Mouse (Mus musculus): ENCODE results near the gene Far1.

Gene Far1

DNA sequence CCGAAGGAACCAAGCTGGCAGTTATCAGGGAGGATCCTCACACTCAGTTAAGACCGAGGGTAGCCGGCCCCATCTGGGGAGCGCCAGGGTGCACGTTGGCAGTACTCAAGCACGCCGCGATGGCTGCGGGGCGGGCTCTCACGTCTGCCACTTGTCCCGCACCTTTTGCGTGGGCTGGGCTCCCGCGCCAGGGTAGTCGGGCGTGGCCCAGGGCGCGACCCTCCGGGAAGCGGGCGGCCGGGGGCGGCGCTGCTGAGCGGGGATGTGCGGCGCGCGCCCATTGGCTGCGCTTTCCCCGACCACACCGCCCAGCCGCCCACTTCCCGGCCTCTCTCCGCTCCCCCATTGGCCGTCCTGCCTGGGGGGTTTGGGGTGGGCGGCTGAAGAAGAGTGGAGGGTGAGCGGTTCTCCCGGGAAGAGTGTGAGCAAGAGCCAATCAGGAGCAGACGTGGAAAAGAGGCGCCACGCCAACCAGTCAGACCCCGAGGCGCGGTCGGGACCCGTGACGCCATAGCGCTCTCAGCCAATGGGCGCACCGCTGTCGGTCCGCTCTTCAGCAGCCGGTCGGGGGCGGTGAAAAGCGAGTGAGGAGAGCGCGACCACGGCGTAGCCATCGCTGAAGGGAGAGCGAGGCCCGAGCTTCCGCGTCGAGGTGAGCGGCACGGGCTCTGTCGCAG lies at the start of gene Far1:
Far1 (plus strand) TSS at position 549 of the 677 bp plus-strand sequence.
- DNase-seq (ENCODE audit: extremely low spot score, low read depth, low spot score) = peak; percentile 83

DNA sequence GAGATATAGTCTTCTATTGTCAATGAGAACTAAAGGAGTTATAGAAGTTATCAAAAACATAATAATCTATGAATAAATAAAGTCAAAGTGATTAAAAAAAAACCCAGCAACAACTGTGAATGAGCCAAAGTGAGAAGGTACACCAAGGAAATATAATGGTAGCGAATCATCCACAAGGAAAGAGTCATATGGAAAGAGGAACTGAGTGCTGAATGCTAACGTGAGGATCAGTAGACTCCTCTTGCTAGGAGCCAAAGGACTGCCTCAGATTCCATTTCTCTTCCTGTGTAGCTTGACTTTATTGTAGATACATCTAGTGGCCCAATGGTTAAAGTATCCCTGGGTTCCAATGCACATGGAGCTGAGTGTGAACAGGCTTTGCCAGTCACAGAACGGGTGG lies 45.3 kb upstream of the Far1 start:
- no peak for DNase-seq (ENCODE audit: extremely low spot score, low read depth, low spot score)

DNA sequence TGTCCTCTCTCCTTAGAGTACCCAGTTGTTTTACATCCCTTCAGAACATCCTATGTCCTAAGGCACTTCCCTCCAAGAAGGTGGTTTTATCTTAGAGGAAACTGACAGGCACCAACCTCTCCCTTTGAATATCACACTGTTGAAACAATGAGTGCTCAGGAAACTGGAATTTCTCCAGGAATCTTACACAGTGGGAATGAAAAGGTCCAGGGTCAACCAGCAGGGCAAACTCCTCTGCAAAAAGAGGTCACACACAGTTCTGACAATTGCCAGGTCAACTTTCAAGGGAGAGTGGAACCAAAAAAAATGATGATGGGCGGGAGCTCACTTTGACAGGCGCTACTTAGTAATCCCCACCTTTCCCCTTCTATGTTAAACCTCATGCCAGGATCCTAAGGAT lies 43.0 kb upstream of the Far1 start:
- no peak for DNase-seq (ENCODE audit: extremely low spot score, low read depth, low spot score)

DNA sequence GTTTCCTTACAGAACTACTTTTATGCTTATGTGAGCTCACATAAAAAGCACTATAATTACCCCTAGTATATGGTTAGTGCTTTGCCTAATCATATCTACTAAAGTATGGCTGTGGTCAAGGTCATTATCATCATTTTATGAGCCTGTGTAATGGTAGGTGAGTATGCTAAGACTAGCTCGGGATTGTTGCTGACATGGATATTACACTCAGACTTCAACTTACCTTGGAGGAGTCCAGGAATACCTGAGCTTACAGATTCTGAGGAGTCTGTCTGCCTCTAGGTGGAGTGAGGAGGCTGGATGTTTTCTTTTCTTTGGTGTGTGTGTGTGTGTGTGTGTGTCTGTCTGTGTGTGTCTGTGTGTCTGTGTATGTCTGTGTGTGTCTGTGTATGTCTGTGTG lies 42.0 kb upstream of the Far1 start:
- DNase-seq (ENCODE audit: extremely low spot score, low read depth, low spot score) = no peak

DNA sequence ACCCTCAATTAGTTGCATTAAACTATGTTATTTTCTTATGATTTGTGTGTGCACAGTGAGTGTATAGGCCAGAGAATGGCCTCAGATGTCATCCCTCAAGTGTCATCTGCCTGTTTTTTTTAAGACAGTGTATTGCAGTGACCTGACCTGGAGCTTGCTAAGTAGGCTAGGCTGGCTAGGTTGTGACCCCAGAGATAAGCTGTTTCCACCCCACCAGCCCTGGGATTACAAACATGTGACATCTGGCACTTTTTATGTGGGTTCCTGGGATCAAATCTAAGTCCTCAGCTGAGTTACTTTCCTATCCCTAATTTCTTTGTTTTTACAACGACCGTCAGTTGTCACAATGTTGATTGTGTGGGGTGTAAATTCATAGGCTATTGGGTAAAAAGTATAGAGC lies 17.8 kb upstream of the Far1 start:
- DNase-seq (ENCODE audit: extremely low spot score, low read depth, low spot score) = no peak

DNA sequence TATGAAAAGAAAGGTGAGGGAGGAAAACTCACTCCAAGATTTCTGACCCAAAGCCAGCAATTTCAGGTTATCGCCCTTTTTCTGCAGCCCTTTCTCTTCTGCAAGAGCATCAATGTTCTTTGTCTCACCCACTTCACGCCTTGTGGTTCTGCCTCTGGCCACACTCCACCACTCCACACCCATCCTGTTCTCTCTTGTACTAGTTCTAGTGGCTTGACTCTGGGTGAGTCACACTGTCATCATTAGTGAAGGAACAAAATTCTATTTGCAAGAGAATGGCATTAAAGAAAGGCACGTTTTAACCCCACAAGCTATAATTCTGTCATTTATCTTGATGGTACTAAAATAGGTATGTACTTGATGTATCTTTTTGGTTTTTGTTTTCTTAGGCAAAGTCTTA lies 15.2 kb upstream of the Far1 start:
- no peak for DNase-seq (ENCODE audit: extremely low spot score, low read depth, low spot score)

DNA sequence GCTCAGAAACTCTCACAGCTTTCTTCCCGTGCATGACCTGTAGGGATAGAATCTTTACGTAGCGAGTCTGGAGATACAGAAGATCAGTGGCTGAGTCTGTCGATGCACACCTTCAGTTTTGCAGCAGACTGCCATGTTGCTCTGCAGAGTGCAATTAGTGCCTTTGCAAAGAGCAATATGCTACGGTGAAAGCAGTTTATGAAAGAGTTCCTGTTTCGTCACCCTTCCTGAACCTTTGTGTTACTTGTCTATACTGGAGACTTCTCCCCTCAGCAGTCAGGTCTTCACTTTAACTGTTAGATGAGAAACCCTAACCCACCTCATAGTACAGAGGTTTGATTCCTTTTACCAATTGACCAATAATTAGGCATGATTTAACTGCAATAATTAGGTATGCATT lies 13.8 kb upstream of the Far1 start:
- DNase-seq (ENCODE audit: extremely low spot score, low read depth, low spot score) = no peak

DNA sequence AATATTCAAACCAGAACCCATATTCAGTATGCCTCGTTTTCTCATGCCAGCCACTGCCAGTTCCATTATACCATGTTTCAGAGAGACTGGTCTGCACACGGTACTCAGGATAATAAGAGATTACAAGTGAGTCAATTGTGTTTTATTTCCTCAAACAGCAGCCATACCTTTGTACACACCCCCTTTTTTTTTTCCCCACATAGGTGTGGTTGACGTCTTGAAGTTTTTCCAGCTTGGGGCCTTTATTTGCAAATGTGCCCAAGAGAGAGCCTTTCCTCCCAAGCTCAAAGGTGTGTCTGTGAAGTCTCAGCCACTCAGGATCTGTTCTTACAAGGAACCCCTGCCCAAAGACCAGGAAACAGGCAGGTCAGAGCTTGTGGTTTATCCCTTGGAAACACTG lies 11.2 kb upstream of the Far1 start:
- no peak for DNase-seq (ENCODE audit: extremely low spot score, low read depth, low spot score)

DNA sequence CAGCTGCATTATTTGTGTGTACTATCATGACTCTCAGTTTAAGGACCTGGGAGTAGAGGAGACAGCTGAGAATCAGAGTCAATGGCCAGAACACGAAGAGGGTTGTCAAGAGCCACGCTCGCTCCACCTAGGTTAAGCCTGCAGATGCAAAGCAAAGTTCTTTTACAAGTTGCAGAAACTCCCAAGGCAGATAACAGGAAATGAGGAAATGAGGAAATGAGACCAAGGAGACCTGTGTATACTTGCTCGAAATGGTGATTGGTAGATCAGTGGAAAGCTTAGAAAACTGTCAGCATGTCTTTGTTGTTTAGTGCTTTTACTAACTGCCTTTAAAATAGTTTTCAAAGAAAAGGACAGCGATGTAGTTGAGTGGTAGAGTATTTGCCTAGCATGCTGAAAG lies 8.6 kb upstream of the Far1 start:
- DNase-seq (ENCODE audit: extremely low spot score, low read depth, low spot score) = no peak

DNA sequence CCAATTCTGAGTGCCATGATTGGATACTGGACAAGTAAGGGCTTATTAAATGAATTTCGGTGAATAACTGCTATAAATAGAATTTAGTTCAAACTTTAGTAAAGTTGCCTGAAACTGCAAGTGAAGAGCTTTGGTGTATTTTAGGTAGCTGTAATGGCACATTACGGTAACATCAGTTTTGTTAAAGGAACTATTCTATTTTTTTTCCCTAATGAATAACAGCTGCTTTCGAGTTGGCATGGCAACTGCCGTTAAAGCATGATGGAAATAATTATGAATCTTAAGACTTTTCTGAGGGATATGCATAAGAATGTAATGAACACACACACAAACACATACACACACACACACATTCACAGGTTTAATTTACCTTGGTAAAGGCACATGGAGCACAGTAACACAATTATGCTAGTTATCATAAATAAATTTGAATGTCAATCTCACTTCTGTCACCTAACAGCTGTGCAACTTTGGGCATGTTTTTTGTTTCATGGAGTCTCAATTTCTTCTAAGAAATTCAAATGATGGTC lies 8.1 kb upstream of the Far1 start:
- peak; percentile 20 for DNase-seq (ENCODE audit: extremely low spot score, low read depth, low spot score)

DNA sequence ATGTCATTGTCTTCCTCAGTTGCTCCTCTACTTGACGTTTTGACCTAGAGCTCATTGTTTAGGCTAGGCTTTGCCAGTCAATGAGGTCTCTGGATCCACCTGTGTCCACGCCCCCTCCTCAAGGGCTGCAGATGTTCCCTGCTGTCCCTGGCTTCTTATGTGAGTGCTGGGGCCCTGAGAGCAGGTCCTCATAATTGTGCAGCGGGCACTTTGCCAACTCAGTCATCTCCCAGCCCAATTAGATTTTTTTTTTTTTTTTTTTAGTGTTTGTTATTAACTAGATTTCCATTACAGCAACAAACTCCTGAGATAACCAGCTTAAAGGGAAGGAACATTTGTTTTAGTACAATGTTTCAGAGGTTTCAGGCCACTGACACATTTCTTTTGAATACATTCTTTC lies 5.8 kb upstream of the Far1 start:
- DNase-seq (ENCODE audit: extremely low spot score, low read depth, low spot score) = no peak

DNA sequence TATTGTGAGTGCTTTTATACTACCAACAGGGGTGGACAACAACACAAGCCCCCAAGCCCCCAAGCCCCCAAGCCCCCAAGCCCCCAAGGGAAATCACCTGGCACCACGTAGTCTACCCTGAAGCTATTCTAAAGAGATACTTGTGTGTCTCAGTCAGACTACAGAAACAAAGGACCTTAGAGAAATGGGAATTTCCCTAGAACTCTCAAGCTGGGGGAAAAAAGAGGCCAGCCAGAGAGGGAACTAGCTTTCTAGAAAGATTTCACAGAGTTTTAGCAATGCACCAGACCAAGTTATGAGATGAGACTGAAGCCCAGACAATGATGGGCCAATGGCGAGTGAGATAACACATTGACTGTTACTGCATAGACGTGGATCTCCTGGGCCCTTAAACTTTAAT lies 2.2 kb upstream of the Far1 start:
- no peak for DNase-seq (ENCODE audit: extremely low spot score, low read depth, low spot score)

DNA sequence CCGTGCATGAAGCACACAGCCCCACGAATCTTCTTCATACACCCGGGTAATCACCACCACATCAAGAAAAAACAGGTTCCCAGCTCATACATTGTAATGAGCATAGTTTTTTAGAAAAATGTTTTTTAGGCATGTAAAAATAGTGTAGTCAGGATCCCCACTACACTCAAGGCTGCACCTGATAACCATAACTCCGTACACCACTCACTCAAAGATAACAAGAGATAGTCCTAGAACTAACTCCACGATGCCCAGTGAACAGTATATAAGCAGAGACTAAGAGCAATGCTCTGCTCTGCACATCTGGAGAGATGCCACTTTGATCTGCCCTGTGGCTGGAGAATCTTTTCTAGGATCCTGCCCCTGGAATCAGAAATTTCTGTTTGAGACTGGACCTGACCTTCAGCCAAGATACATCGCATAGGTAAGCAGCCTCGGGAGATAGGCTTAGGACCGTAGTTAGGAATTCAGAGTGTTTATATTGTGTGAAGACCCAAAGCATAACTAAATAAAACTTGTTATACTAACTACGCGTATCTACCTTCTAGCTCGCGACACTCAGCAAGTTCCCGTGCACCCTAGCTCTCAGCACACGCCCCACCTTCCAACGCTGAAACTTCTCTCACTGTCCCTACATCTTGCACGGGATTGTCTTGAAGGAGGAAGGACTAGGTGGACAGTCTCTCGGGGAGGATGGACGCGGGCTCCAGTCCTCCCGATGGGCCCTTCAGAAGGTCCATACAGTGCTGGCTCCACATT lies 928 bp upstream of the Far1 start:
- no peak for DNase-seq (ENCODE audit: extremely low spot score, low read depth, low spot score)

DNA sequence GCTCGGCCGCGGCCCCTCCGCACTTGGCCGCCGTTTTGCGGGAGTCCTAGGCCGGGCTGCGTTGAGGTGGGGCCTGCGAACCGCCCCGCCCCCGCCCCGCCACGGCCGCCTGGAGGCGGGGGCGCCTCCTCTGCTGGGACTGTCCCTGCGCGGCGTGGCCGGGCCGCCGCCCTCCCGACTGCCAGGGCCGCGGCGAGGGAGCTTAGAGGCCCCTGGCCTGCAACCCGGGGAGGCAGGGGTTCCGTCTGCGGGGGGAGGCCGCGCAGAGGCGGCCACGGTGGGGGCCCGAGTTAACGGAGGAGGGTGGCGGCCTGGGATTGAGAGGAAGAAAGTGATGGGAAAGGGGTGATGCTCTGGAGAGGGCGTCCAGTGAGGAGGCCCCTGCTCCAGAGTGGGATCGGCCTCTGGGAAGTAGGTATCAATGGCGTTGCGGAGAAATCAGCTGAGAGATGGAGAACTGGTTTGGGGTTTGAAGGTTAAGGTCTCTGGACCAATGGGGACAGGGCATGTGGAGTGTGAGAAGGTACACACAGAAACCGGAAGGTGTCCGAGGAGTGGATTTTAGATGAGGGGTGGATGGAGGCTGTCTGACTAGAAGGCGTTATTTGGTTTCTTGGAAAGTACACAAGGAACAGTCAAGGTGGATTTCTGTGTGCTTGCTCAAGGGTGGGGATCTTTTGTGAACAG lies 472 bp downstream of the Far1 start:
- DNase-seq (ENCODE audit: extremely low spot score, low read depth, low spot score) = peak; percentile 16

DNA sequence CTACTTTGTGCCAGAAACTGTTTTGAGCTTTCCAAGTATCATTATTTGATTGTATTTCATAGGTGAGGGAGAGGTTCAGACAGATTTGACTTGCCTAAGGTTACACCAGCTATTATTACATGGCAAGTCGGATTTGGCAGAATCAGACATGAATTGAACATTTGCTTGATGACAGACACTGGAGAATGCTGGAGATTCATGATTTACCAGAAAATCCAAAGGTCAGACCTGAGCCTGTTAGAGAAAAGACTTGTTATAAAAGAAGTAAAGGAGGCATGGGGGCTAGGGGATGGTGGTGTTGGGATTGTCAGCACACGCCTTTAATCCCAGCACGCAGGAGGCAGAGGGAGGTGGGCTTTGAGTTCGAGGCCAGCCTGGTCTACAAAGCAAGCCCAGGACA lies 2.2 kb downstream of the Far1 start:
- DNase-seq (ENCODE audit: extremely low spot score, low read depth, low spot score) = no peak

DNA sequence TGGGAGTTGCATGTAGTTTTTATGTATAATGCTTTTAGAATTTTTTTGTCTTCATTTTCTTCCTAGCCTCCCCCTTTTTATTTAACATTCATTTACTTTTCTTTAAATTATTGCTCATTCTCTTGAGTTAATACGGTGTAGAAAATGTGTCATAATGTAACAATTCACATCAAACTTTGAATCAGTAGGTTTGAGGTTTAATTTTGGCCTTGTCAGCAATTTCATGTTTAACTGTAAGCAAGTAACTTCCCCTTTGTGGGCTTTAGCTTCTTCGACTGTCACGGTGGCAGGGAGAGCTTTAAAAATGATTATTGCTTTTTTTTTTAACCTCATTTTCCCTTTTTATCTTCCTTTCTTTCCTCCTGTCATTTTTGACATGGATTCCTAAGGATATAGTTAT lies 4.8 kb downstream of the Far1 start:
- no peak for DNase-seq (ENCODE audit: extremely low spot score, low read depth, low spot score)

DNA sequence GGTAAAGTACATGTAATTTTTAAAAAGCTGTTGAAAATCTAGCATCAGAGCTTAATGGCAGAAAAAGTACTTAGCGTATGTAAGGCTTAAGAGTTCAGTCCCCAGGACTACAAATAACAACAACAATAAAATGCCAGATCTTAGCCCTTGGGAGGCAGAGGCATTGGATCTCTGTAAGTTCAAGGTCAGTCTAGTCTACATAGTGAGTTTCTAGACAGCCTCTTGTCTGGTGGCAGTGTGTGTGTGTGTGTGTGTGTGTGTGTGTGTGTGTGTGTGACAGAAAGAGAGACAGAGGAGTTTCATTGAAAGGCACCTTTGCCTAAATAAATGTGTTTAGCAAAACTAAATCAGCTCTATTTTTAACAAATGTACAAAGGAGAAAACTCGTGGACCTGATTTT lies 5.3 kb downstream of the Far1 start:
- no peak for DNase-seq (ENCODE audit: extremely low spot score, low read depth, low spot score)

DNA sequence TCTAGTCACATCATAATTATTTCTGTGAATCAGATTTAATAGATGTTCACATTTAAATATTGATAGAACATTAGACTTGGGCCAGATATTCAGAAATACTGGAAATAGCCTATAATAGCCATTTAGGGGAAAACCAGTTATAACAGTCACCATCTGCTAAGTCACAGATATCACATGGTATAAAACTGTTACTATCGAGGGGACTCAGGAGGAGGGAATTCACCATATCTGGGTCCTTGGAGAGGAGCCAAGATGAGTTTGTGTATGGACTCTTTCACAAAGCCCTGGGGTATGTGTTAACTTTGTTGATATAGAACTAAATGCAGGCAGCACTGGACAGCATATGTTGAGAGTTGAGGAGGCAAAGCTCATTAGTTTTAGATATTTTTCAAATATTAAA lies 29.5 kb downstream of the Far1 start:
- DNase-seq (ENCODE audit: extremely low spot score, low read depth, low spot score) = no peak

DNA sequence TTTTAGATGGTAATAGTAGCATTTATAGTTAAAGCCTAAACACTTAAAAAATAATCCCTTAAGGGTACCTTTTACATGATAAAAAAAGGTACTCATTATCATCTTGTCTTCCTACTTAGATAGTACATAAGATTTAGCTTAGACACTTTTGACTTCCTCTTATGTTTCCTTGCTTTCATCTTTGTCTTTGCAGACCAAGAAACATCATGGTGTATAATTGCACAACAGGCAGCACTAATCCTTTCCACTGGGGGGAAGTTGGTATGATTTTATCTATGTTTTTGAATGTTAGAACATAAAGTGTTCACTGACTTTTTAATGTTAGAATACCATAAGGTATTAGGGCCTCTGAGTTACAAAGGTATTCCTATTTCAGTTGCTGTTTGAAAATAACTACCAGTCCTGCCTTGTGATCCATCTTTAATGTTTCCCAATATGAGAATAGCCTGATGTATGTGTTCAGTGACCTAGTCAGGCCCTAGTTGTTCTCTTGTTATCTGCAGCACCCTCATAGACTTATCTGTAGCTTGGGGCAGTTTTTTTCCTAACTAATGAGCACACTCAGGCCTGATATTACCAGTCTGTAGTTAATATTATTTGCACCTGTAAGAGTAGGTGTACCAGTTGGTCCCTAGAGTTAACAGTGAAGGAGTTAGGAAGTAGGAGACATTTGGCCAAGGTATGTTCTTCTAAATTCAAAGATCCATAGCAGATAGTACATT lies 38.3 kb downstream of the Far1 start:
- DNase-seq (ENCODE audit: extremely low spot score, low read depth, low spot score) = no peak

DNA sequence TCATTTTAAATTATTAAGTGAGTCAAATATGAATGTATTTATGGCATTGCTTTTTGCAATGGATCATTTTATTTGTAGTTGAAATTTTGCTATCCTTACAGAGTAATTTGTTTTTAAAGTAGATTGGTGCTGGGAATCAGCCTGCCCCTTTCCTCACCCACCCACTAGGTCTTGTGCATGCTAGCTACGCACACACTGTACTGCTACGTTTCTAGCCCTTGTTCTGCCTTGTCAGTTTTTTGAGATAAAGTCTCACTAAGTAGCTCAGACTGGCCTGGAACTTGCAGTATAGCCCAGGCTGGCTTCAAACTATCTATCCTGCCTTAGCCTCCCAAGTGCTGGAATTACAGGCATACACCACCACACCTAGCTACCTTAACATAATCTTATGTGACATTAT lies 38.9 kb downstream of the Far1 start:
- no peak for DNase-seq (ENCODE audit: extremely low spot score, low read depth, low spot score)

DNA sequence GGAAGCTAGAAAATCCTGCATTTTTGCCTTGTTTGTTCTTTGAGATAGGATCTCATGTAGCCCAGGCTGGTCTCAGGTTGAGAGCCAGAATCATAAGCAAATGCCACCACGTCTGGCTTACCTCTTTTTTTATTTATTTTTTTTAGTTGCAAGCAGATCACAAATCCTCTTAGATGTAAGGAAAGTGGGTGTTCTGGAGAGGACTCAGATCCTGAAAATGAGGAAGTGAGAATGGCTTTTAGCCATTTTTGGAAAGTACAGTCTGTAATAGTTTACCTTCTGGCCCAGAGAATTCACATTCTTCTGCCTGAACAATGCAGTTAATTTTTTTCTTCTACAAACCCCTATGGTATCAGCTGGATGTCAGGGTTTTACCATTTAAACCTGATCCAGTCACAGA lies 42.5 kb downstream of the Far1 start:
- no peak for DNase-seq (ENCODE audit: extremely low spot score, low read depth, low spot score)

Measured in hindlimb bud, embryonic 11.5 days (tissue).